Mouse (Mus musculus) urinary bladder, postnatal 10 days (tissue): ENCODE data around the gene Xylt1.

Experiments
- DNase-seq: peaks from one replicate; pipeline ENCODE4 v3.0.0; 2022; ENCODE audit warnings: low spot score

Gene Xylt1

GRCm38 (mm10) chr7:117394380-117394779, 13.6 kb downstream of the Xylt1 start:
- DNase-seq: no peak

- no peak for DNase-seq
These were observed 14.7 kb downstream of the Xylt1 start for GRCm38 (mm10) chr7:117395511-117395910.

- no peak for DNase-seq
These were observed 17.1 kb downstream of the Xylt1 start for GRCm38 (mm10) chr7:117397877-117398276.

- DNase-seq: no peak
These were observed 19.2 kb downstream of the Xylt1 start for GRCm38 (mm10) chr7:117399971-117400370.

- no peak for DNase-seq
These were observed 20.8 kb downstream of the Xylt1 start for GRCm38 (mm10) chr7:117401581-117401980.

- no peak for DNase-seq
These were observed 25.6 kb downstream of the Xylt1 start for GRCm38 (mm10) chr7:117406336-117406735.

GRCm38 (mm10) chr7:117409268-117409988, 28.6 kb downstream of the Xylt1 start:
- DNase-seq: no peak

GRCm38 (mm10) chr7:117411874-117412273, 31.1 kb downstream of the Xylt1 start:
- no peak for DNase-seq

GRCm38 (mm10) chr7:117412405-117412804, 31.6 kb downstream of the Xylt1 start:
- no peak for DNase-seq

- no peak for DNase-seq
These were observed 33.7 kb downstream of the Xylt1 start for GRCm38 (mm10) chr7:117414341-117415008.

- DNase-seq: no peak
These were observed 34.2 kb downstream of the Xylt1 start for GRCm38 (mm10) chr7:117415009-117415363.

GRCm38 (mm10) chr7:117419041-117419440, 38.3 kb downstream of the Xylt1 start:
- DNase-seq: no peak

GRCm38 (mm10) chr7:117419846-117420245, 39.1 kb downstream of the Xylt1 start:
- DNase-seq: no peak

GRCm38 (mm10) chr7:117420301-117420700, 39.5 kb downstream of the Xylt1 start:
- no peak for DNase-seq

- no peak for DNase-seq
These were observed 40.2 kb downstream of the Xylt1 start for GRCm38 (mm10) chr7:117420836-117421566.

GRCm38 (mm10) chr7:117424841-117425240, 44.1 kb downstream of the Xylt1 start:
- no peak for DNase-seq

- DNase-seq: no peak
These were observed 45.6 kb downstream of the Xylt1 start for GRCm38 (mm10) chr7:117426366-117426765.

GRCm38 (mm10) chr7:117428690-117429224, 48.0 kb downstream of the Xylt1 start:
- no peak for DNase-seq

GRCm38 (mm10) chr7:117429483-117429882, 48.7 kb downstream of the Xylt1 start:
- no peak for DNase-seq

- DNase-seq: no peak
These were observed 49.1 kb downstream of the Xylt1 start for GRCm38 (mm10) chr7:117429895-117430294.

GRCm38 (mm10) chr7:117430361-117430935, 49.7 kb downstream of the Xylt1 start:
- no peak for DNase-seq

GRCm38 (mm10) chr7:117433641-117434040, 52.9 kb downstream of the Xylt1 start:
- DNase-seq: no peak
